Mouse (Mus musculus) neutrophil, adult 5-6 weeks (primary cell): ENCODE results near the gene Cep85l. TPM values are rescaled to one million over a fixed set of nuclear protein-coding genes. Genes with fewer than 3 reads are reported as not detected.

Experiments
- ATAC-seq: fragments of 151-379, 151-347 bp; 2 replicates; pipeline ENCODE4 v1.8.0; 2017; ENCODE audit warnings: mild to moderate bottlenecking, moderate TSS enrichment; ENCODE audit not compliant: insufficient number of reproducible peaks, poor library complexity, low FRiP score, severe bottlenecking; ENCODE audit errors: extremely low read depth
- total RNA-seq: library from RNA; stranded (forward); fragments of 200-1000 nt; gene quantifications from 2 replicates; pipeline ENCODE4 v1.2.3, GENCODE M21; 2017

The Cep85l gene
- total RNA-seq, 1 experiment from 2014 or later, result 18.3 TPM

DNA sequence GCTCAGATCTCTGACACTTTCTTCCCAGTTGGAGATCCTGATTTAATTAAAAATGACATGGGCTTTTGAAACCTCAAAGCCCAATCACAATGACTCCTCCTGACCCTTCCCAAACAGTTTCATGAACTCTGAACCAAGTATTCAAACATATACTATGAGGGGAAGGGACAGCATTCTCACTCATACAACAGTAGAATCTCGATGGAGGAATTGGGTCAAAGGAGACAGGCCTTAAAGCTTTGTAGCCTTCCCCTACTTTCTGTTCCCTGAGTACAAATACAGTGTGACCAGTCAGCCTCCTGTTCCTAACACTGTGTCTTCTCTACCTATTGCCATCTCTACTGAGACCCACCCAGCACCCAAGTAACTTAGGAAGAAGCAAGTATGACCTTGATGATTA is 117.7 kb downstream of the Cep85l start:
- no peak for ATAC-seq

GRCm38 (mm10) chr10:53235381-53235780 is 144.4 kb downstream of the Cep85l start:
- no peak for ATAC-seq

- ATAC-seq, result no peak
Measured at GRCm38 (mm10) chr10:53234683-53235082, 145.1 kb downstream of the Cep85l start.

- ATAC-seq, result no peak
Measured at GRCm38 (mm10) chr10:53234086-53234613, 145.6 kb downstream of the Cep85l start.

DNA sequence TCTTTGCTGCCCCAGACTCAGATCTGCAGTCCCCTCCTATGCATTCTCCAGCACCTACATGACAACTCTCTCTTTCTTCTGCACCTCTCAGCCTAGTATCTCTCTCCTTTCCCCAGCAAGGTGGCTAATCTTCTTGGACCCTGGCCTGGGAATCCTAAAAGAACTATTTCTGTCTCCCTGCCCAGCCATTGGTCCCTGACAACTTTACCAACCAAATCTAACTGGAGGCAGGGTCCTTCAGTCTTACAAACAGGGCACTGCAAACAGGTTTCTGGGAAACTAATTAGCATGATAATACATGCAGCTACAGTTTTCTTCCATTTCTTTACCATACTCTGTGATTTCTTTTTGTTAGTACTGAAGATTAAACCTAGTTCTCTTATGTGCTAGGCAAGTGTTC is 148.9 kb downstream of the Cep85l start:
- no peak for ATAC-seq

DNA sequence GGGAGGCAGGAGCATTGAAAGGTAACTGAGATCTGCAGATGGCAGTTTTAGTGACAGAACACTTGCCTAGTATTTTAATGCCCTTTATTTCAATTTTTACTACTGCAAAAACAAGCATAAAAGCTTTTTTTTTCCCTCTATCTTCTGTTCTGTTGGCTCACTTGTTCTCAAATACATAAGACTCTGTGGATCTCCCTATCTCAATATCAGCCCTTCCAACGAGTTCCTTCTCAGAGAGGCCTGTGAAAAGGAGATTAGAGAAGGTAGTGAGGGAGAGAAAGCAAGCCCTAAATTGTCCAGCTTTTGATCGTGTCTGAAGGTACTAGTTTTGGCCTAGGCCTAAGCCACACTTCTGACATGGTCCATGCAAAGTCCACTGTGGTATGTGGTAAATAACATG is 150.6 kb downstream of the Cep85l start:
- ATAC-seq, result no peak

Other genes with a start within 250 kb of the Cep85l start
- 0.25 TPM in 1 of 2 replicates, not detected in the other for gene Pln, start 42.3 kb downstream of the Cep85l start, total RNA-seq
- 24.3 and 37.1 TPM in 2 replicates for gene Asf1a, start 216.8 kb upstream of the Cep85l start, total RNA-seq